ENCODE assay signal across 35 mouse cellular contexts in the genomic region with DNA sequence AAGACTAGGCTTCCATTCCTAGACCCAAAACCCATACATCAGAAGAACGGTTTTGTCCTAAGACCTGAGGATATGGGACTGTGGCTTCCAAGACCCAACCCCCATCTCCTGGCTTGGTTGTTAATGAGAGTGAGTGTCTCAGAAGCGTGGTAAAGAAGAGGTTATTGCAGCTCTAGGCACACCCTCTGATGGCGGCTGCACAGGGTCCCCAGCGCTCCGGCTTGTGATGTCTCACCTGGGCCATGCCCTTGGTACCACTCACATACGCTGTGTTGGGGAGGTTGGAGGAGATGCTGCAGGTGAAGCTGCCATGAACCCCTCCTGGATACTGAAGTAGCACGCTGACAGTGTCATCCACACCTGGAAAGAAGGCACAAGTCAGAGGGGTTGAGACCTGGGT. TPM values are rescaled to one million over a fixed set of nuclear protein-coding genes. Genes with fewer than 3 reads are reported as not detected.
"Had no signal": no experiment of that assay in that cellular context is flagged by ENCODE, and none has a peak within 500 bp of the region (broad histone marks: within the 10 kb centered on the region; RNA-seq: fewer than 3 reads in every experiment).

No protein-coding gene starts in this region.

- H3K27ac ChIP-seq: embryonic facial prominence, embryonic 12.5 days; embryonic facial prominence, embryonic 13.5 days; embryonic facial prominence, embryonic 15.5 days; forebrain, embryonic 10.5 days; forebrain, embryonic 12.5 days; forebrain, embryonic 13.5 days; forebrain, embryonic 15.5 days; gastrocnemius, adult 2 months; heart, adult 2 months; heart, embryonic 10.5 days had no signal

- H3K4me3 ChIP-seq: embryonic facial prominence, embryonic 12.5 days; embryonic facial prominence, embryonic 13.5 days; embryonic facial prominence, embryonic 15.5 days; erythroblast, embryonic 14.5 days; forebrain, embryonic 10.5 days; forebrain, embryonic 12.5 days; forebrain, embryonic 13.5 days; forebrain, embryonic 15.5 days; gastrocnemius, adult 2 months; heart, adult 2 months; heart, embryonic 10.5 days had no signal

- H3K27me3 ChIP-seq: embryonic facial prominence, embryonic 12.5 days; embryonic facial prominence, embryonic 13.5 days; embryonic facial prominence, embryonic 15.5 days; forebrain, embryonic 12.5 days; forebrain, embryonic 13.5 days; forebrain, embryonic 15.5 days had no signal

- ATAC-seq: forebrain, embryonic 13.5 days; forebrain, embryonic 14.5 days; forebrain, embryonic 15.5 days; forebrain, embryonic 16.5 days; forebrain, postnatal 0 days had no signal

- H3K4me1 ChIP-seq: embryonic facial prominence, embryonic 12.5 days; embryonic facial prominence, embryonic 15.5 days; forebrain, embryonic 10.5 days; forebrain, embryonic 12.5 days; forebrain, embryonic 13.5 days; forebrain, embryonic 15.5 days; heart, embryonic 10.5 days had no signal

- H3K9ac ChIP-seq: embryonic facial prominence, embryonic 12.5 days; embryonic facial prominence, embryonic 13.5 days; embryonic facial prominence, embryonic 15.5 days; forebrain, embryonic 12.5 days; forebrain, embryonic 13.5 days; forebrain, embryonic 15.5 days; forebrain, postnatal 0 days had no signal

- H3K9me3 ChIP-seq: embryonic facial prominence, embryonic 12.5 days; embryonic facial prominence, embryonic 13.5 days; embryonic facial prominence, embryonic 15.5 days; forebrain, embryonic 10.5 days; forebrain, embryonic 12.5 days; forebrain, embryonic 13.5 days; forebrain, embryonic 15.5 days; heart, embryonic 10.5 days had no signal

- DNase-seq: cerebellum, adult 8-10 months; cerebellum, adult 9-10 months; cerebellum, adult 9-11 months; cerebellum, postnatal 10 days; cerebellum, postnatal 14 days; cerebellum, postnatal 36 days; embryo, embryonic 11 days; forebrain, postnatal 0 days; gastrocnemius, adult 2 months; gastrocnemius, postnatal 10 days; gastrocnemius, postnatal 14 days; gastrocnemius, postnatal 25 days; gastrocnemius, postnatal 36 days; heart, adult 18-20 months; heart, adult 2 months had no signal

- H3K4me2 ChIP-seq: embryonic facial prominence, embryonic 12.5 days; embryonic facial prominence, embryonic 13.5 days; embryonic facial prominence, embryonic 15.5 days; forebrain, embryonic 12.5 days; forebrain, embryonic 13.5 days; forebrain, embryonic 15.5 days had no signal

- H3K36me3 ChIP-seq: embryonic facial prominence, embryonic 12.5 days; embryonic facial prominence, embryonic 13.5 days; embryonic facial prominence, embryonic 15.5 days; forebrain, embryonic 12.5 days; forebrain, embryonic 15.5 days had no signal

RNA-seq across cellular contexts. Expression of a gene that starts 2.9 kb away (rescaled TPM):
- total RNA-seq: common myeloid progenitor, adult 5-6 weeks; gastrocnemius, adult 18-20 months; gastrocnemius, adult 8-10 months; gastrocnemius, postnatal 10 days; gastrocnemius, postnatal 14 days; gastrocnemius, postnatal 25 days; granulocyte monocyte progenitor cell, adult 5-6 weeks; heart, adult 18-20 months; heart, adult 2 months; heart, adult 8-10 months had no signal
- polyA plus RNA-seq: forebrain, embryonic 14.5 days; forebrain, embryonic 16.5 days had no signal

RNA-seq across cellular contexts. Expression of a gene that starts 7.8 kb away (rescaled TPM):
- total RNA-seq: common myeloid progenitor, adult 5-6 weeks; forebrain, postnatal 0 days; granulocyte monocyte progenitor cell, adult 5-6 weeks had no signal
- polyA plus RNA-seq: cortical plate, adult 2 months; embryonic facial prominence, embryonic 12.5 days; embryonic facial prominence, embryonic 13.5 days; embryonic facial prominence, embryonic 14.5 days; embryonic facial prominence, embryonic 15.5 days; erythroblast, embryonic 14.5 days; forebrain, embryonic 10.5 days; forebrain, embryonic 11.5 days; forebrain, embryonic 12.5 days; forebrain, embryonic 13.5 days; forebrain, embryonic 14.5 days; forebrain, embryonic 15.5 days; forebrain, embryonic 16.5 days; forebrain, postnatal 0 days; frontal cortex, adult 2 months; heart, embryonic 10.5 days had no signal
